Comparison of ENCODE assay signal across 16 mouse cellular contexts in genomic region chr17:45417387-45417786, GRCm38 (mm10). TPM values are rescaled to one million over a fixed set of nuclear protein-coding genes. Genes with fewer than 3 reads are reported as not detected.
"Had no signal": no experiment of that assay in that cellular context is flagged by ENCODE, and none has a peak within 500 bp of the region (broad histone marks: within the 10 kb centered on the region; RNA-seq: fewer than 3 reads in every experiment).

No protein-coding gene starts in this region.

- H3K4me3 ChIP-seq: kidney, embryonic 15.5 days; limb, embryonic 15.5 days; megakaryocyte, embryonic 14.5 days; midbrain, embryonic 13.5 days; myocyte; neural tube, embryonic 15.5 days had no signal

- ATAC-seq: midbrain, embryonic 13.5 days had no signal

- H3K27me3 ChIP-seq: kidney, embryonic 15.5 days; limb, embryonic 15.5 days; megakaryocyte, embryonic 14.5 days; midbrain, embryonic 13.5 days; neural tube, embryonic 15.5 days had no signal

- DNase-seq: kidney, adult 18-20 months; kidney, postnatal 25 days; lung, embryonic 14.5 days; lung, postnatal 10 days; lung, postnatal 4 days; right cerebral cortex, adult 18-20 months; right cerebral cortex, postnatal 25 days; thymus, postnatal 14 days had no signal

- H3K4me2 ChIP-seq: kidney, embryonic 15.5 days; limb, embryonic 15.5 days; lung, embryonic 14.5 days; midbrain, embryonic 13.5 days; neural tube, embryonic 15.5 days had no signal

- H3K9me3 ChIP-seq: kidney, embryonic 15.5 days; limb, embryonic 15.5 days; megakaryocyte, embryonic 14.5 days; midbrain, embryonic 13.5 days; neural tube, embryonic 15.5 days had no signal

- H3K27ac ChIP-seq: kidney, embryonic 15.5 days; limb, embryonic 15.5 days; midbrain, embryonic 13.5 days; neural tube, embryonic 15.5 days; stomach, postnatal 0 days had no signal

- H3K4me1 ChIP-seq: kidney, embryonic 15.5 days; limb, embryonic 15.5 days; megakaryocyte, embryonic 14.5 days; midbrain, embryonic 13.5 days; neural tube, embryonic 15.5 days had no signal

- H3K9ac ChIP-seq: kidney, embryonic 15.5 days; limb, embryonic 15.5 days; lung, embryonic 14.5 days; midbrain, embryonic 13.5 days; neural tube, embryonic 15.5 days had no signal

RNA-seq across cellular contexts. Expression of gene Spats1, which starts 57.8 kb away (rescaled TPM):
- polyA plus RNA-seq: small intestine, adult 2 months had no signal
